Mouse (Mus musculus) heart, postnatal 0 days (tissue): Measurements from ENCODE around the gene Olfr194. TPM values are rescaled to one million over a fixed set of nuclear protein-coding genes. Genes with fewer than 3 reads are reported as not detected.

Source experiments
- ATAC-seq: fragments of 200-750 bp; cut with Nextera tagmentation; 2 replicates; pipeline ENCODE4 v1.8.0; 2017; ENCODE audit warnings: low read depth, moderate number of reproducible peaks, moderate library complexity; ENCODE audit not compliant: insufficient read depth
- DNase-seq: peaks from one replicate; pipeline ENCODE4 v3.0.0-alpha.2; 2016; ENCODE audit warnings: low spot score
- H3K27ac ChIP-seq: fragments of 300-500 bp; sonication (generic); 2 replicates; pipeline ENCODE4 v1.5.1; 2014; ENCODE audit warnings: low read depth, mild to moderate bottlenecking
- H3K27me3 ChIP-seq: fragments of 300-500 bp; sonication (generic); 2 replicates; pipeline ENCODE4 v1.6.1; 2014; ENCODE audit warnings: low read length, mixed read lengths; ENCODE audit not compliant: control insufficient read depth, insufficient read depth
- H3K36me3 ChIP-seq: fragments of 300-500 bp; sonication (generic); replicated peaks from 2 replicates; pipeline ENCODE4 v1.6.1; 2014; ENCODE audit warnings: low read length, mixed read lengths; ENCODE audit not compliant: control insufficient read depth, insufficient read depth
- H3K4me1 ChIP-seq: fragments of 300-500 bp; sonication (generic); 2 replicates; pipeline ENCODE4 v1.6.1; 2014; ENCODE audit warnings: antibody characterized with exemption; ENCODE audit not compliant: control insufficient read depth, insufficient read depth
- H3K4me2 ChIP-seq: fragments of 300-500 bp; sonication (generic); 2 replicates; pipeline ENCODE4 v1.6.1; 2014; ENCODE audit warnings: low read depth, mild to moderate bottlenecking, low read length, moderate library complexity
- H3K4me3 ChIP-seq: fragments of 300-500 bp; sonication (generic); 2 replicates; pipeline ENCODE4 v1.5.1; 2014; ENCODE audit warnings: low read depth, low read length
- H3K9ac ChIP-seq: fragments of 300-500 bp; sonication (generic); replicated peaks from 2 replicates; pipeline ENCODE4 v1.6.1; 2014; ENCODE audit warnings: low read depth, low read length, mixed read lengths
- H3K9me3 ChIP-seq: fragments of 300-500 bp; sonication (generic); replicated peaks from 2 replicates; pipeline ENCODE4 v1.6.1; 2016; ENCODE audit warnings: low read length; ENCODE audit not compliant: control insufficient read depth
- CTCF ChIP-seq: IDR thresholded peaks from 2 replicates; pipeline ENCODE4 v1.5.1; 2016; ENCODE audit warnings: antibody characterized with exemption, control low read depth, low read depth
- EP300 ChIP-seq: IDR thresholded peaks from 2 replicates; pipeline ENCODE4 v1.6.1; 2016; ENCODE audit warnings: antibody characterized with exemption, low read depth
- WGBS: fragments of 180-500 bp; shearing (Covaris S2); extraction: QIAGEN DNeasy Blood & Tissue Kit; methylation state at CpG from one replicate; pipeline ENCODE4 v1.1.7; 2014; 5-methylcytosine and 5-hydroxymethylcytosine counted together
- polyA plus RNA-seq: library from polyadenylated mRNA; unstranded; fragments of >200 nt; fragmentation: Nextera tagmentation; extraction: Ambion mirVana; gene quantifications from 2 replicates; pipeline ENCODE4 v1.2.1, GENCODE M21; 2015
- total RNA-seq: library from RNA; depleted of rRNA; stranded (reverse); fragments of >200 nt; gene quantifications from 2 replicates; pipeline ENCODE4 v1.2.3, GENCODE M21; 2014; ENCODE audit warnings: low replicate concordance; rRNA removed

The Olfr194 gene
- total and polyA plus RNA-seq, 2 experiments from 2014 or later: not detected

GRCm38 (mm10) chr16:59073520-59073919 is 47.3 kb downstream of the Olfr194 start:
- TF ChIP-seq EP300 (no peak), CTCF (no peak)
- Histone ChIP-seq H3K9ac (no peak overlapping the region), H3K4me2 (no peak overlapping the region), H3K27me3 (no peaks in the 10 kb centered on the region), H3K9me3 (no peaks in the 10 kb centered on the region), H3K36me3 (no peaks in the 10 kb centered on the region), H3K4me3 (no peak overlapping the region), H3K27ac (no peak overlapping the region), H3K4me1 (no peaks in the 10 kb centered on the region)
- ATAC-seq (no peak), DNase-seq (no peak)
- whole genome bisulfite sequencing: 69% methylated on average over 1 of the region's 1 CpGs

GRCm38 (mm10) chr16:59071755-59072154 is 49.1 kb downstream of the Olfr194 start:
- TF ChIP-seq EP300: no peak
- no peak for TF ChIP-seq CTCF
- no peaks in the 10 kb centered on the region for H3K4me1 ChIP-seq
- no peaks in the 10 kb centered on the region for H3K9me3 ChIP-seq
- ATAC-seq: no peak
- H3K27ac ChIP-seq: no peak overlapping the region
- H3K27me3 ChIP-seq: no peaks in the 10 kb centered on the region
- H3K9ac ChIP-seq: no peak overlapping the region
- no peak overlapping the region for H3K4me2 ChIP-seq
- no peaks in the 10 kb centered on the region for H3K36me3 ChIP-seq
- no peak for DNase-seq
- no peak overlapping the region for H3K4me3 ChIP-seq

Other genes starting within 250 kb of the Olfr194 start
- not detected in 2 replicates for gene Olfr177, start 246.3 kb downstream of the Olfr194 start, total RNA-seq
- gene Olfr177, start 246.3 kb downstream of the Olfr194 start, polyA plus RNA-seq: not detected in 2 replicates
- gene Olfr178, start 229.0 kb downstream of the Olfr194 start, total RNA-seq: not detected in 2 replicates
- gene Olfr178, start 229.0 kb downstream of the Olfr194 start, polyA plus RNA-seq: not detected in 2 replicates
- not detected in 2 replicates for gene Olfr181, start 192.3 kb downstream of the Olfr194 start, total RNA-seq
- not detected in 2 replicates for gene Olfr181, start 192.3 kb downstream of the Olfr194 start, polyA plus RNA-seq
- gene Olfr180, start 191.7 kb downstream of the Olfr194 start, total RNA-seq: not detected in 2 replicates
- not detected in 2 replicates for gene Olfr180, start 191.7 kb downstream of the Olfr194 start, polyA plus RNA-seq
- not detected in 2 replicates for gene Olfr183, start 125.7 kb downstream of the Olfr194 start, total RNA-seq
- gene Olfr183, start 125.7 kb downstream of the Olfr194 start, polyA plus RNA-seq: not detected in 2 replicates
- gene Olfr186, start 90.8 kb downstream of the Olfr194 start, total RNA-seq: not detected in 2 replicates
- gene Olfr186, start 90.8 kb downstream of the Olfr194 start, polyA plus RNA-seq: not detected in 2 replicates
- gene Olfr187, start 81.3 kb downstream of the Olfr194 start, total RNA-seq: not detected in 2 replicates
- gene Olfr187, start 81.3 kb downstream of the Olfr194 start, polyA plus RNA-seq: not detected in 2 replicates
- not detected in 2 replicates for gene Olfr190, start 43.1 kb downstream of the Olfr194 start, total RNA-seq
- gene Olfr190, start 43.1 kb downstream of the Olfr194 start, polyA plus RNA-seq: not detected in 2 replicates
- not detected in 2 replicates for gene Olfr191, start 31.2 kb downstream of the Olfr194 start, total RNA-seq
- not detected in 2 replicates for gene Olfr191, start 31.2 kb downstream of the Olfr194 start, polyA plus RNA-seq
- gene Olfr193, start 9.2 kb downstream of the Olfr194 start, total RNA-seq: not detected in 2 replicates
- not detected in 2 replicates for gene Olfr193, start 9.2 kb downstream of the Olfr194 start, polyA plus RNA-seq
- not detected in 2 replicates for gene Olfr195, start 26.0 kb upstream of the Olfr194 start, total RNA-seq
- not detected in 2 replicates for gene Olfr195, start 26.0 kb upstream of the Olfr194 start, polyA plus RNA-seq
- not detected in 2 replicates for gene Olfr196, start 49.4 kb upstream of the Olfr194 start, total RNA-seq
- not detected in 2 replicates for gene Olfr196, start 49.4 kb upstream of the Olfr194 start, polyA plus RNA-seq
- not detected in 2 replicates for gene Olfr198, start 82.5 kb upstream of the Olfr194 start, total RNA-seq
- not detected in 2 replicates for gene Olfr198, start 82.5 kb upstream of the Olfr194 start, polyA plus RNA-seq
- gene Olfr199, start 98.7 kb upstream of the Olfr194 start, total RNA-seq: not detected in 2 replicates
- gene Olfr199, start 98.7 kb upstream of the Olfr194 start, polyA plus RNA-seq: not detected in 2 replicates
- not detected in 2 replicates for gene Olfr201, start 151.6 kb upstream of the Olfr194 start, total RNA-seq
- gene Olfr201, start 151.6 kb upstream of the Olfr194 start, polyA plus RNA-seq: not detected in 2 replicates
- gene Olfr202, start 165.7 kb upstream of the Olfr194 start, total RNA-seq: not detected in 2 replicates
- not detected in 2 replicates for gene Olfr202, start 165.7 kb upstream of the Olfr194 start, polyA plus RNA-seq
- not detected in 2 replicates for gene Olfr203, start 177.8 kb upstream of the Olfr194 start, total RNA-seq
- not detected in 2 replicates for gene Olfr203, start 177.8 kb upstream of the Olfr194 start, polyA plus RNA-seq
- gene Olfr204, start 197.2 kb upstream of the Olfr194 start, total RNA-seq: not detected in 2 replicates
- gene Olfr204, start 197.2 kb upstream of the Olfr194 start, polyA plus RNA-seq: not detected in 2 replicates
- gene Olfr205, start 210.1 kb upstream of the Olfr194 start, total RNA-seq: not detected in 2 replicates
- not detected in 2 replicates for gene Olfr205, start 210.1 kb upstream of the Olfr194 start, polyA plus RNA-seq
- gene Olfr206, start 228.2 kb upstream of the Olfr194 start, total RNA-seq: not detected in 2 replicates
- gene Olfr206, start 228.2 kb upstream of the Olfr194 start, polyA plus RNA-seq: not detected in 2 replicates
- gene Olfr209, start 242.9 kb upstream of the Olfr194 start, total RNA-seq: not detected in 2 replicates
- gene Olfr209, start 242.9 kb upstream of the Olfr194 start, polyA plus RNA-seq: not detected in 2 replicates